Mouse (Mus musculus) erythroblast, embryonic 14.5 days (primary cell): ENCODE measurements around the gene Siglecf.

Experiments
- GATA1 ChIP-seq: IDR thresholded peaks from 2 replicates; pipeline ENCODE4 v1.6.1; 2012; ENCODE audit warnings: low read length, inconsistent platforms, mixed read lengths
- TAL1 ChIP-seq: IDR thresholded peaks from 3 replicates; pipeline ENCODE4 v1.6.1; 2012; ENCODE audit warnings: low read length, inconsistent platforms, mixed read lengths

DNA sequence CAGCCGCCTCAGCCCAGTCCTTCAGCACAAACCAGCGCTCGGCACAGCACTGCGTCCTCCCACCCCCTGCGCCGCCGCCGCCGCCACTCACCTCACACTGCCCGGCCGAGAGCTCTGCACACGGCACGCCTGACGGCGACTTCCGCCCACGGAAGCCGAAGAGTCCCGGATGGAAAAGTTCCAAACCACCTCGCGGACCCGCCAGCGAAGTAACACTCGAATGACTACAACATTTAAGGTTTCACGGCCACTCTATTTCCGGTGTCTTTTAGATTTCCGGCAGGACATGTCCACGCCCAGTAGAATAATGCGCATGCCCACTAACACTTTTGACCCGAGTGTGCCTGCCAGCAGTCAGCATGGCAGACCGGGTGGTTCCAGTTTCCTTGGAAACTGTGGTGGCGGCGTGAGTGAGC, 38.1 kb upstream of the Siglecf start, which contains the start of gene Zfp715:
- no peak for TF ChIP-seq GATA1
- TF ChIP-seq TAL1, result no peak
